Mouse (Mus musculus) left cerebral cortex, adult 2 months (tissue): ENCODE results near the gene Samm50. TPM values are rescaled to one million over a fixed set of nuclear protein-coding genes. Genes with fewer than 3 reads are reported as not detected.

Experiments
- DNase-seq, 2 experiments: peaks; one replicate each; pipeline ENCODE4 v3.0.0; 2021 to 2022; ENCODE audit warnings: low spot score in 2 of 2, mixed read lengths in 1 of 2; ENCODE audit errors: extremely low spot score in 1 of 2
- H3K27ac ChIP-seq: fragments of 200-600 bp; 2 replicates; pipeline ENCODE4 v1.8.1; 2022
- H3K4me3 ChIP-seq: fragments of 200-600 bp; 2 replicates; pipeline ENCODE4 v1.8.1; 2022
- CTCF ChIP-seq: fragments of 200-600 bp; IDR thresholded peaks from 2 replicates; pipeline ENCODE4 v1.8.1; 2022; ENCODE audit warnings: antibody characterized with exemption, mild to moderate bottlenecking, moderate library complexity
- intact Hi-C: fragments of 180-260 bp; cut with DNase I; formaldehyde crosslinking; loops from one replicate; pipeline ENCODE4 v1.15.1; 2025
- total RNA-seq, 2 experiments: library from RNA; stranded (reverse); gene quantifications; 2 replicates each; pipeline ENCODE4 v1.2.3; 2021

The Samm50 gene
- total RNA-seq, 2 experiments from 2014 or later: 99.4 to 111 TPM

GRCm38 (mm10) chr15:84212031-84212755 is 20.2 kb downstream of the Samm50 start:
- intact Hi-C loops: loop anchor here (1.0 to 5.0 kb wide), 2 partner anchors 400 to 419 kb away; no protein-coding TSS in a partner anchor
- DNase-seq: peak; percentile 85 to 90
- Histone ChIP-seq H3K4me3 (no peak overlapping the region), H3K27ac (no peak overlapping the region)
- peak; percentile 100 for TF ChIP-seq CTCF

- Histone ChIP-seq H3K4me3 (no peak overlapping the region), H3K27ac (no peak overlapping the region)
- TF ChIP-seq CTCF: no peak
- no peak for DNase-seq
- intact Hi-C loops: loop anchor here (1.0 to 5.0 kb wide), 2 partner anchors 400 to 419 kb away; no protein-coding TSS in a partner anchor
Measured at GRCm38 (mm10) chr15:84212756-84213105, 20.7 kb downstream of the Samm50 start.

- DNase-seq: no peak
- intact Hi-C loops: loop anchor here (5.0 kb wide), 1 partner anchor 399 kb away; no protein-coding TSS in a partner anchor
- Histone ChIP-seq H3K4me3 (no peak overlapping the region), H3K27ac (no peak overlapping the region)
- no peak for TF ChIP-seq CTCF
Measured at GRCm38 (mm10) chr15:84213162-84213739, 21.2 kb downstream of the Samm50 start.

GRCm38 (mm10) chr15:84214476-84214875 is 22.4 kb downstream of the Samm50 start:
- Histone ChIP-seq H3K4me3 (no peak overlapping the region), H3K27ac (no peak overlapping the region)
- intact Hi-C loops: loop anchor here (5.0 kb wide), 1 partner anchor 398 kb away; no protein-coding TSS in a partner anchor
- DNase-seq: no peak
- TF ChIP-seq CTCF: no peak

- TF ChIP-seq CTCF: no peak
- intact Hi-C loops: no loop called here
- H3K27ac ChIP-seq: no peak overlapping the region
- no peak for DNase-seq
- no peak overlapping the region for H3K4me3 ChIP-seq
Measured at GRCm38 (mm10) chr15:84215273-84215672, 23.2 kb downstream of the Samm50 start.

- DNase-seq: no peak
- intact Hi-C loops: no loop called here
- no peak overlapping the region for H3K4me3 ChIP-seq
- no peak for TF ChIP-seq CTCF
- H3K27ac ChIP-seq: no peak overlapping the region
Measured at GRCm38 (mm10) chr15:84216026-84216425, 24.0 kb downstream of the Samm50 start.

GRCm38 (mm10) chr15:84216461-84217084 is 24.5 kb downstream of the Samm50 start:
- no peak overlapping the region for H3K4me3 ChIP-seq
- DNase-seq: no peak
- TF ChIP-seq CTCF: no peak
- no peak overlapping the region for H3K27ac ChIP-seq
- intact Hi-C loops: no loop called here

GRCm38 (mm10) chr15:84217969-84218782 is 26.1 kb downstream of the Samm50 start:
- Histone ChIP-seq H3K4me3 (no peak overlapping the region), H3K27ac (no peak overlapping the region)
- intact Hi-C loops: no loop called here
- no peak for TF ChIP-seq CTCF
- no peak for DNase-seq

GRCm38 (mm10) chr15:84218783-84219271 is 26.8 kb downstream of the Samm50 start:
- Histone ChIP-seq H3K4me3 (no peak overlapping the region), H3K27ac (no peak overlapping the region)
- TF ChIP-seq CTCF: no peak
- no peak for DNase-seq
- intact Hi-C loops: no loop called here

GRCm38 (mm10) chr15:84221539-84221938 is 29.5 kb downstream of the Samm50 start:
- H3K4me3 ChIP-seq: no peak overlapping the region
- no peak for TF ChIP-seq CTCF
- H3K27ac ChIP-seq: no peak overlapping the region
- no peak for DNase-seq
- intact Hi-C loops: no loop called here

GRCm38 (mm10) chr15:84223423-84223822 is 31.4 kb downstream of the Samm50 start:
- Histone ChIP-seq H3K27ac (no peak overlapping the region), H3K4me3 (no peak overlapping the region)
- no peak for DNase-seq
- peak; percentile 45 for TF ChIP-seq CTCF
- intact Hi-C loops: no loop called here

- no peak for DNase-seq
- Histone ChIP-seq H3K4me3 (no peak overlapping the region), H3K27ac (no peak overlapping the region)
- TF ChIP-seq CTCF: peak; percentile 11; the same call in 1 of the 2 replicates
- intact Hi-C loops: no loop called here
Measured at GRCm38 (mm10) chr15:84224779-84225178, 32.7 kb downstream of the Samm50 start.
